Mouse (Mus musculus) ES-Bruce4 (cell line): Measurements from ENCODE around the gene Filip1l. TPM values are rescaled to one million over a fixed set of nuclear protein-coding genes. Genes with fewer than 3 reads are reported as not detected.

ENCODE experiments used
- H3K27ac ChIP-seq: 2 replicates; pipeline ENCODE4 v1.5.1; 2012; ENCODE audit warnings: low read length, inconsistent platforms; ENCODE audit not compliant: insufficient read depth
- H3K27me3 ChIP-seq: 2 replicates; pipeline ENCODE4 v1.6.1; 2012; ENCODE audit warnings: mild to moderate bottlenecking, low read length, inconsistent platforms; ENCODE audit not compliant: control insufficient read depth, poor library complexity, insufficient read depth, severe bottlenecking
- H3K36me3 ChIP-seq: 2 replicates; pipeline ENCODE4 v1.6.1; 2012; ENCODE audit warnings: inconsistent platforms, mild to moderate bottlenecking, low read length, moderate library complexity; ENCODE audit not compliant: control insufficient read depth, poor library complexity, insufficient read depth, severe bottlenecking
- H3K4me1 ChIP-seq: one replicate; pipeline ENCODE4 v1.8.1; 2011; ENCODE audit warnings: low read length; ENCODE audit not compliant: control insufficient read depth, insufficient read depth
- H3K4me3 ChIP-seq: 2 replicates; pipeline ENCODE4 v1.5.1; 2011; ENCODE audit warnings: low read depth, mild to moderate bottlenecking, low read length
- H3K9ac ChIP-seq: 2 replicates; pipeline ENCODE4 v1.6.1; 2012; ENCODE audit warnings: low read depth, mild to moderate bottlenecking, inconsistent platforms; ENCODE audit not compliant: poor library complexity, severe bottlenecking
- H3K9me3 ChIP-seq: replicated peaks from 2 replicates; pipeline ENCODE4 v1.6.1; 2012; ENCODE audit warnings: mild to moderate bottlenecking, low read length, inconsistent platforms; ENCODE audit not compliant: control insufficient read depth, poor library complexity, insufficient read depth, severe bottlenecking
- CTCF ChIP-seq: IDR thresholded peaks from one replicate; pipeline ENCODE4 v1.8.1; 2011; ENCODE audit warnings: low read depth, low read length
- EP300 ChIP-seq: IDR thresholded peaks from 2 replicates; pipeline ENCODE4 v1.6.1; 2011; ENCODE audit warnings: low read depth, low read length; ENCODE audit not compliant: insufficient read depth
- POLR2A ChIP-seq: IDR thresholded peaks from one replicate; pipeline ENCODE4 v1.8.1; 2011; ENCODE audit warnings: low read length; ENCODE audit not compliant: insufficient read depth
- polyA plus RNA-seq: library from polyadenylated mRNA; stranded (reverse); fragments of >200 nt; gene quantifications from 2 replicates; pipeline ENCODE4 v1.2.4, GENCODE M21; 2011; ENCODE audit warnings: low read depth; ENCODE audit not compliant: missing spikeins, insufficient read depth, insufficient read length

The Filip1l gene
- 1.6 and 2.0 TPM in 2 replicates for polyA plus RNA-seq

GRCm38 (mm10) chr16:57352751-57353150 is at the start of gene Filip1l:
Filip1l (plus strand) TSS chr16:57353093.
- no peak within 1 kb of the TSS for H3K27ac ChIP-seq
- TF ChIP-seq EP300 (no peak), POLR2A (no peak), CTCF (no peak)
- no peak within 1 kb of the TSS for H3K9ac ChIP-seq
- H3K9me3 ChIP-seq, result no peaks in the 10 kb centered on the region
- no peaks in the 10 kb centered on the region for H3K4me1 ChIP-seq
- no peak within 1 kb of the TSS for H3K4me3 ChIP-seq
- no peaks in the 10 kb centered on the region for H3K27me3 ChIP-seq
- no peaks in the 10 kb centered on the region for H3K36me3 ChIP-seq

- H3K4me3 ChIP-seq, result peak overlapping the region; percentile 19
These were observed 49.2 kb upstream of the Filip1l start for GRCm38 (mm10) chr16:57303716-57304115.

GRCm38 (mm10) chr16:57305463-57305862 is 47.4 kb upstream of the Filip1l start:
- no peak overlapping the region for H3K27ac ChIP-seq
- no peaks in the 10 kb centered on the region for H3K27me3 ChIP-seq
- TF ChIP-seq EP300, result no peak
- no peak for TF ChIP-seq POLR2A
- no peak for TF ChIP-seq CTCF
- no peak overlapping the region for H3K9ac ChIP-seq
- H3K36me3 ChIP-seq, result no peaks in the 10 kb centered on the region
- H3K9me3 ChIP-seq, result no peaks in the 10 kb centered on the region
- H3K4me3 ChIP-seq, result no peak overlapping the region
- H3K4me1 ChIP-seq, result no peaks in the 10 kb centered on the region

More at GRCm38 (mm10) chr16:57303716-57304115, 49.2 kb upstream of the Filip1l start:
- H3K9ac ChIP-seq, result no peak overlapping the region
- no peaks in the 10 kb centered on the region for H3K27me3 ChIP-seq
- no peak overlapping the region for H3K27ac ChIP-seq
- H3K4me1 ChIP-seq, result no peaks in the 10 kb centered on the region
- H3K9me3 ChIP-seq, result no peaks in the 10 kb centered on the region
- H3K36me3 ChIP-seq, result no peaks in the 10 kb centered on the region
- TF ChIP-seq CTCF, result no peak
- no peak for TF ChIP-seq EP300
- no peak for TF ChIP-seq POLR2A

GRCm38 (mm10) chr16:57312130-57312529 is 40.8 kb upstream of the Filip1l start:
- Histone ChIP-seq H3K36me3 (no peaks in the 10 kb centered on the region), H3K9ac (no peak overlapping the region), H3K27me3 (no peaks in the 10 kb centered on the region), H3K4me1 (no peaks in the 10 kb centered on the region), H3K4me3 (no peak overlapping the region), H3K9me3 (no peaks in the 10 kb centered on the region), H3K27ac (no peak overlapping the region)
- TF ChIP-seq POLR2A, result no peak
- TF ChIP-seq EP300, result no peak
- TF ChIP-seq CTCF, result no peak

GRCm38 (mm10) chr16:57313487-57313886 is 39.4 kb upstream of the Filip1l start:
- Histone ChIP-seq H3K4me1 (no peaks in the 10 kb centered on the region), H3K9ac (no peak overlapping the region), H3K9me3 (no peaks in the 10 kb centered on the region), H3K27ac (no peak overlapping the region), H3K27me3 (no peaks in the 10 kb centered on the region), H3K4me3 (no peak overlapping the region), H3K36me3 (no peaks in the 10 kb centered on the region)
- TF ChIP-seq EP300 (no peak), CTCF (no peak), POLR2A (no peak)

DNA sequence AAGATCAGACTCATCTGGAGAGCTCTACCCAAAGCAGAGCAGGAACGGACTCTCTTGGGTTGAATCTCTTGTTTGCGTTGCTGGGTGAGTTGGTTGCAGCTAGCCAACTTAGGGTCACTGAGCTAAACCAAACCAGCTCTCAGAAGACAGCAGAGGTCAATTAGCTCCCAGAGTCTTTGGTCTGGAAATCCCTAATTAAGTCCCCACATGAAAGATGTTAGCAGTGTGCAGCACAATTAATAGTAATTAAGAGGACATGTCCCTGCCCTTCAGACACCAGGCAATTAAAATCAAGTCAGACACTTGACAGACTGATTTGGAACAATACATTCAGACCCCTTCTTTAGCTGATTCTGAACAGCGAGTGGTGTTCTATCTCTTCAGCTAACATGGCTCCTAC is 38.7 kb upstream of the Filip1l start:
- H3K9ac ChIP-seq, result no peak overlapping the region
- no peak for TF ChIP-seq POLR2A
- no peak for TF ChIP-seq EP300
- no peak for TF ChIP-seq CTCF
- no peaks in the 10 kb centered on the region for H3K36me3 ChIP-seq
- no peak overlapping the region for H3K4me3 ChIP-seq
- no peaks in the 10 kb centered on the region for H3K4me1 ChIP-seq
- no peaks in the 10 kb centered on the region for H3K9me3 ChIP-seq
- no peak overlapping the region for H3K27ac ChIP-seq
- H3K27me3 ChIP-seq, result no peaks in the 10 kb centered on the region
